Mouse (Mus musculus) thymus, adult 2 months (tissue): ENCODE data around the gene Spaca7.

Experiments
- CTCF ChIP-seq: fragments of 200-500 bp; IDR thresholded peaks from 2 replicates; pipeline ENCODE4 v1.5.1; 2012; ENCODE audit warnings: mild to moderate bottlenecking, control low read depth, low read length, moderate library complexity, borderline replicate concordance; ENCODE audit not compliant: control insufficient read depth, poor library complexity, insufficient read depth; ENCODE audit errors: extremely low read depth
- POLR2A ChIP-seq: fragments of 200-500 bp; IDR thresholded peaks from 2 replicates; pipeline ENCODE4 v1.6.1; 2012; ENCODE audit warnings: mild to moderate bottlenecking, low read length, control low read depth, moderate library complexity; ENCODE audit not compliant: control insufficient read depth, poor library complexity, insufficient read depth; ENCODE audit errors: extremely low read depth

DNA sequence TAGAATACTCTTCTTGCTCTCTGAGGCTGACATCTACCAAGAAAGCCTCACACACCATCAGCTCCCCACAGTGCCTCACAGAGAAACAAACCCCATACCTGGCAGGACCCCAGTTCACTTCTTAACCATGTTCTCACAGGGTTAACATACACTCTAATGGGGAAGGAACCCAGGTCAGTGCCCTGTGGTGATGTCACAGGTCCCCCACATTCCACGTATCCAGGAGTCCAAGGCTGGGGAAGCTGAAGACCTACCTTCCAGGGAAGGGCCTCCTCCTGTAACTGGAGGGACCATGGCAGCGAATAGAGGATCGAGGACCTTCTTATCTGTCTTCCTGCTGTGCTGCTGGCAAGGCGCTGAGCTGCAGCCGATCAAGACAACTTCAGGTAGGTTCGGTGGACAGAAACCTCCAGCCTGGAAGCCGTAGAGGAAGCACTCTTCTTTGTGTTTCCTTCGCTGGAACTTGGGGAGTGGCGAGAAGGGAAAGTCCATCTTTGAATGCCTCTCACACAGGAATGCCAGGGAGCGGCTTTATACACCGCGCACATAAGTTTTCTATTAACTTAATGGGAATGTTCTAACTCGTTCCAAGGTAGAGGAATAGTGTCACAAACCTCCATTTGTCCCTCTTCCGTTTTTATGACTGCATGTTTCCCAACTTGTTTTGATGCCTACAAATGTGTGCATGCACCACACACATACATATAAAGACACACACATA, at the start of gene Spaca7:
- TF ChIP-seq CTCF: no peak
- TF ChIP-seq POLR2A: no peak
